Mouse (Mus musculus) liver, embryonic 13.5 days (tissue): ENCODE results near the gene Ube2c. TPM values are rescaled to one million over a fixed set of nuclear protein-coding genes. Genes with fewer than 3 reads are reported as not detected.
A peak's percentile ranks its signal among the peaks of the same experiment; 100 is the strongest.

ENCODE experiments used
- ATAC-seq: fragments of 200-750 bp; cut with Nextera tagmentation; 2 replicates; pipeline ENCODE4 v1.8.0; 2017; ENCODE audit warnings: low read depth, mild to moderate bottlenecking, moderate number of reproducible peaks, moderate library complexity
- DNase-seq: peaks from one replicate; pipeline ENCODE4 v3.0.0; 2022
- H3K27ac ChIP-seq: fragments of 300-500 bp; sonication (generic); 2 replicates; pipeline ENCODE4 v1.5.1; 2015; ENCODE audit warnings: moderate library complexity, mild to moderate bottlenecking, inconsistent platforms
- H3K27me3 ChIP-seq: fragments of 300-500 bp; sonication (generic); 2 replicates; pipeline ENCODE4 v1.6.1; 2015; ENCODE audit warnings: mild to moderate bottlenecking, inconsistent platforms
- H3K36me3 ChIP-seq: fragments of 300-500 bp; sonication (generic); 2 replicates; pipeline ENCODE4 v1.6.1; 2015; ENCODE audit warnings: mild to moderate bottlenecking, inconsistent platforms
- H3K4me1 ChIP-seq: fragments of 300-500 bp; sonication (generic); replicated peaks from 2 replicates; pipeline ENCODE4 v1.6.1; 2015; ENCODE audit warnings: inconsistent platforms
- H3K4me2 ChIP-seq: fragments of 300-500 bp; sonication (generic); 2 replicates; pipeline ENCODE4 v1.6.1; 2015; ENCODE audit warnings: inconsistent platforms, mild to moderate bottlenecking, moderate library complexity
- H3K4me3 ChIP-seq: fragments of 300-500 bp; sonication (generic); replicated peaks from 2 replicates; pipeline ENCODE4 v1.5.1; 2015; ENCODE audit warnings: mild to moderate bottlenecking, inconsistent platforms
- H3K9ac ChIP-seq: fragments of 300-500 bp; sonication (generic); 2 replicates; pipeline ENCODE4 v1.6.1; 2015; ENCODE audit warnings: mild to moderate bottlenecking, inconsistent platforms
- H3K9me3 ChIP-seq: fragments of 300-500 bp; sonication (generic); replicated peaks from 2 replicates; pipeline ENCODE4 v1.6.1; 2016; ENCODE audit warnings: inconsistent platforms
- WGBS: fragments of 180-500 bp; shearing (Covaris S2); methylation state at CpG from one replicate; pipeline ENCODE4 v1.1.7; 2015; ENCODE audit not compliant: insufficient replicate concordance; 5-methylcytosine and 5-hydroxymethylcytosine counted together
- polyA plus RNA-seq: library from polyadenylated mRNA; unstranded; fragments of >200 nt; fragmentation: Nextera tagmentation; extraction: Ambion mirVana; gene quantifications from 2 replicates; pipeline ENCODE4 v1.2.1, GENCODE M21; 2015

The Ube2c gene
- polyA plus RNA-seq, 1 experiment from 2014 or later, result 764 TPM

DNA sequence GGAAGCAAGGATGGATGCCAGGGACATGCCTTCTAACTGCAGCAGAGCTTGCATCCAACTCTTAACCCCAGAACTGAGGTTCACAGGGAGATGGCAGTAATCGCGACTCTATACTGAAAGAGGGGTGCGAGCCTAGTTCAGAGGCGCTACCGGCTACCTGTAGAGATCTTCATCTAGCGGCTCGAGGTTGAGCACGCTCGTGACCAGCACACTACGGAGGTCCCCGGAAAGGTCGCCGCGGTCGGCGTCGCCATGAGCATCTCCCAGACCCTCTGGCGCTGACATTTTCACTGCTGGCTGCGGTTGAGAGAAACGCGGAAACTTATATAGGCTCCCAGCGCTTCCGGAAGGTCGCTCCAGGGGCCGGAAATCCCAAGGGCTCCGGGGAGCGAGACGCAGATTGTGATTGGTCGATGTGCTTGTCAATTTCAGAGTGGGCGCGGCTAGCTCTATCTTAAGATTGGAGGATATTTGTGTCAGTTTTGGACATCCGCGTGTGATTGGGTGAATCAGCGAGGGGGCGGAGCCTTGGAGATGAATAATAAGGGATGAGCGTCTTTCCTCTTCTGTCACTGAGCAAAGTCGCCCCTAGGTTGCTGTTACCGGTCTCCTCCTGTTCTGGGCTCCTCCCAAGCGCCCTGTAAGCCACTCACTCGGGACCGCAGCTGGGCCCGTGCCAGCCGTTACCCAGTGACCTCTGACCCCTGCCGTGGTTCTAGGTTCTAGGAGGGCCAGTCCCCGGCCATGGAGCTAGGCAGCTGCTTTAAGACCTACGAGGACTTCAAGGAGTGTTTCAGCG is 35.0 kb downstream of the Ube2c start, which contains the start of the genes Acot8 and Zswim3:
Acot8 (minus strand) TSS at position 350 of the 799 bp plus-strand sequence.
Zswim3 (plus strand) TSS at position 566 of the 799 bp plus-strand sequence.
- Histone ChIP-seq H3K27ac (peak within 1 kb of the TSS; percentile 99), H3K4me2 (peak within 1 kb of the TSS; percentile 92), H3K4me1 (peaks cover 35% of the 10 kb centered on the region), H3K9me3 (no peaks in the 10 kb centered on the region), H3K36me3 (peaks cover 42% of the 10 kb centered on the region), H3K27me3 (no peaks in the 10 kb centered on the region), H3K9ac (peak within 1 kb of the TSS; percentile 90), H3K4me3 (peak within 1 kb of the TSS; percentile 86)
- ATAC-seq (peak; percentile 94), DNase-seq (peak; percentile 98)
- under 1% methylated on average over 47 of the region's 47 CpGs for WGBS

DNA sequence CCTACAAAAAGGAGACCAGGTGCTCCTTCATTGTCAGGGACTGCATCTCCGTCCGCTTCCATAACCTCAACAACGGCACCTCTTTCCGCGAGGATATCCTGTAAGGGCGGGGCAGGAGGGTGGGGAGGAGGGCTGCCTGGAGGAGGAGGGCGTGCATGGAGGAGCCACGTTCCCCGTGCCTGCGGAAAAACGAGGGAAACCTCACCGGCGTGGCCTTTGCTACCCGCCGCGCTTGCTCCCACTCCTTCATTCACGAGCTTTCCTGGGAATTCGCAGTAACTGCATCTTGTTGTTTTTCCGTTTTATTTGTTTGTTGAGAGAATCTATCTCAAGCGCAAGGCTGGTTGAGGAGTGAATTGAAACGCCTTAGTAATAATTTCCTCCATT is 35.6 kb downstream of the Ube2c start:
- Histone ChIP-seq H3K9ac (peak overlapping the region; percentile 90), H3K4me1 (peaks cover 35% of the 10 kb centered on the region), H3K4me3 (peak overlapping the region; percentile 86), H3K27ac (peak overlapping the region; percentile 99), H3K9me3 (no peaks in the 10 kb centered on the region), H3K4me2 (peak overlapping the region; percentile 92), H3K27me3 (no peaks in the 10 kb centered on the region), H3K36me3 (peaks cover 37% of the 10 kb centered on the region)
- DNase-seq (no peak), ATAC-seq (peak; percentile 78)
- WGBS, result under 1% methylated on average over 21 of the region's 21 CpGs

DNA sequence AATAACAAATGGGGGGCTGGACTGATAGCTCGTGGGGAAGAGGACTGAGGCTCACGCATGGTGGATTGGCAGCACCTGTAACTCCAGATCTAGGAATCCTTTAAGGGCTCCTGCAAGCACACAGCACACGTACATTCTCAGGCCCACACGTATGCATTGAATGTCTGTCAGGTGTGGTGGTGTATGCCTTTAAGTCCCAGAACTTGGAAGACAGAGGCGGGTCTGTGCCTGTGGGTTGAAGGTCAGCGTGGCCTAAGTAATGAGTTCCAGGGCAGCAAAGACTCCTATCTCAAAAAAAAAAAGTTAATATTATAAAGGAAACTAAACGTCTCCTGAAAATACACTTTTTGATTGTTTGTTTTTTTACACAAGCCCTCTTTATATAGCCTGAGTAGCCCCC is 36.9 kb downstream of the Ube2c start:
- DNase-seq (no peak), ATAC-seq (no peak)
- peak overlapping the region; percentile 90; the same call in 1 of the 2 replicates for H3K9ac ChIP-seq
- peak overlapping the region; percentile 86; the same call in 1 of the 2 replicates for H3K4me3 ChIP-seq
- H3K27ac ChIP-seq, result peak overlapping the region; percentile 16; the same call in 1 of the 2 replicates
- H3K27me3 ChIP-seq, result no peaks in the 10 kb centered on the region
- H3K36me3 ChIP-seq, result peaks cover 26% of the 10 kb centered on the region
- peaks cover 35% of the 10 kb centered on the region for H3K4me1 ChIP-seq
- peak overlapping the region; percentile 92 for H3K4me2 ChIP-seq
- 70% methylated on average over 7 of the region's 7 CpGs for WGBS
- H3K9me3 ChIP-seq, result no peaks in the 10 kb centered on the region

DNA sequence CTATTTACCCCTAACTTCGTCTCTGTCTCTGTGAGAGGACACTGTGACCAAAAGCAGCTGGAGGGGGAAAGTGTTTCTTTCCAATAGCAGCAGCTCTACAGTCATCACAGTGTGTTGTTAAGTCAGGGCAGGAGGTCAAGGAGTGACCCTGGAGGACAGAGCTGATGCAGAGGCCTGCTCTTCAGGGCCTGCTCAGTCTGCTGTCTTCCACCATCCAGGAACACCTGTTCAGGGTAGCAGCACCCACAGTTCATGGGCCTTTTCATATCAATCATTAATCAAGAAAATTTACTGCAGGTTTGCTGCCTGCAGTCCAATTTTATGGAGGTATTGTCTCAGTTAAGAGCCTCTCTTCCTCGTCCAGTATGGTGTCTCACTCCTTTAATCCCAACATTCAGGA is 43.9 kb downstream of the Ube2c start:
- ATAC-seq (no peak), DNase-seq (no peak)
- H3K27ac ChIP-seq, result no peak overlapping the region
- H3K4me3 ChIP-seq, result no peak overlapping the region
- H3K36me3 ChIP-seq, result peaks cover 22% of the 10 kb centered on the region
- no peak overlapping the region for H3K9ac ChIP-seq
- H3K9me3 ChIP-seq, result no peaks in the 10 kb centered on the region
- no peaks in the 10 kb centered on the region for H3K27me3 ChIP-seq
- no peak overlapping the region for H3K4me2 ChIP-seq
- peaks cover 35% of the 10 kb centered on the region for H3K4me1 ChIP-seq
- 67% methylated on average over 2 of the region's 2 CpGs for WGBS

DNA sequence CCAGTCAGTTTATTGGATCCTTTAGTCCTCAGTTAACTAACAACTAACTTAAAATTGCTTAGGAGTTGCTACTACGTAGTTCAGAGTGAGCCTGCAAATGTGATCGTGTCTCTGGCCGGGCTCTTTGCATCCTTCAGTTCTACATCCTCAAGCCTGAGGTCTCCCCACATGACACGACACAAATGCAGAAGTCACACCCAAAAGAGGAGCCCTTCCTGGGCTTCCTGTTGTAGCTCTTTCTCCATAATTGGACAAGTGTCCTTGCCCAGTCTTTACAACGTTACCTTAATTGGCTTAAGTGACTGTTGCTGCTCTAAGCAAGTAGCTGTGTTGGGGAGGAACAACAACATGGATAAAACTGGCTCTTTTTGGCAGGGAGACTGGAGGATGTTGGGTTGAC is 45.6 kb downstream of the Ube2c start:
- peak overlapping the region; percentile 69 for H3K27ac ChIP-seq
- peak; percentile 52 for ATAC-seq

DNA sequence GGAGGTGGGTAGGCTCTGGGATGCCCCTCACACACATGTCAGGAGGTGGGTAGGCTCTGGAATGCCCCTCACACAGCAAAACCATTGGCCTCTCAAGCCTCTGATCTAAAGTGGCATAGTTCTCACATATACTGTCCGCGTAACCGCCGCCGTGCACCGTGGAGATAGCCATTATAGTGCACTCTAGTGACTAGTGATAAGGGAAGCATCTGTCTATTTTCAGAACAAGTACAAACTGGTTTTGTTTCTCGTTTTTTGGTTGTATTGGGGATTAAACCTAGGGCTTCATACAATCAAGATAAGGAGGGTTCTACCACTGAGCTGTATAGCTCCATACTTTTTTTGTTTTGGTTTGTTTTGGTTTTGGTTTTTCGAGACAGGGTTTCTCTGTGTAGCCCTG is 46.1 kb downstream of the Ube2c start:
- peak overlapping the region; percentile 11; the same call in 1 of the 2 replicates for H3K9ac ChIP-seq
- WGBS, result 55% methylated on average over 8 of the region's 8 CpGs
- peaks cover 35% of the 10 kb centered on the region for H3K4me1 ChIP-seq
- DNase-seq (peak; percentile 50), ATAC-seq (peak; percentile 79)
- peak overlapping the region; percentile 31 for H3K4me2 ChIP-seq
- no peak overlapping the region for H3K4me3 ChIP-seq
- peak overlapping the region; percentile 69 for H3K27ac ChIP-seq
- peaks cover 21% of the 10 kb centered on the region for H3K36me3 ChIP-seq
- H3K27me3 ChIP-seq, result no peaks in the 10 kb centered on the region
- H3K9me3 ChIP-seq, result no peaks in the 10 kb centered on the region

More for the DNA sequence above, 45.6 kb downstream of the Ube2c start:
- Histone ChIP-seq H3K36me3 (peaks cover 16% of the 10 kb centered on the region), H3K4me3 (no peak overlapping the region), H3K9ac (peak overlapping the region; percentile 11; the same call in 1 of the 2 replicates), H3K4me1 (peaks cover 35% of the 10 kb centered on the region), H3K4me2 (peak overlapping the region; percentile 31), H3K27me3 (no peaks in the 10 kb centered on the region), H3K9me3 (no peaks in the 10 kb centered on the region)
- DNase-seq, result no peak
- 61% methylated on average over 5 of the region's 5 CpGs for WGBS

DNA sequence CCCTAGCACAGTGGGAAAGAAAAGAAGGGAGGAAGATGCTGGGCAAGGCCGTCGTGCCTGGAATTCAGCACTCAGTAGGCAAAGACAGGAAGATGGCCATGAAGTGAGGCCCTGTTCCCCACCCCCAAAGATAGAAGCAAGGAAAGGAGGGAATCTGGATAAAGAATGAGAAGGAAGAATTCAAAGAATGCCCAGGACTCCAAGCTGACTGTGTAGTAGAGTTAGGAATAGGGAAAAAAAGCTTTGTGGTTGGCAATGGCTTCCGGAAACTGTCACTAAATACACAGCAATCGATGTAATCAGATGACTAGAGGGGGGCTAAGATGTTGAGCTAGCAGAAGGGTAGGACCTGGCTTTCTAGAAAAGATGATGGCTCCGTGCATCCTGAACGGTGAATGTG is 47.5 kb downstream of the Ube2c start:
- Histone ChIP-seq H3K9me3 (no peaks in the 10 kb centered on the region), H3K27me3 (no peaks in the 10 kb centered on the region), H3K4me2 (no peak overlapping the region), H3K9ac (no peak overlapping the region), H3K4me3 (no peak overlapping the region), H3K36me3 (peaks cover 28% of the 10 kb centered on the region), H3K27ac (no peak overlapping the region), H3K4me1 (peaks cover 40% of the 10 kb centered on the region)
- 76% methylated on average over 6 of the region's 6 CpGs for WGBS
- no peak for ATAC-seq
- DNase-seq, result no peak

DNA sequence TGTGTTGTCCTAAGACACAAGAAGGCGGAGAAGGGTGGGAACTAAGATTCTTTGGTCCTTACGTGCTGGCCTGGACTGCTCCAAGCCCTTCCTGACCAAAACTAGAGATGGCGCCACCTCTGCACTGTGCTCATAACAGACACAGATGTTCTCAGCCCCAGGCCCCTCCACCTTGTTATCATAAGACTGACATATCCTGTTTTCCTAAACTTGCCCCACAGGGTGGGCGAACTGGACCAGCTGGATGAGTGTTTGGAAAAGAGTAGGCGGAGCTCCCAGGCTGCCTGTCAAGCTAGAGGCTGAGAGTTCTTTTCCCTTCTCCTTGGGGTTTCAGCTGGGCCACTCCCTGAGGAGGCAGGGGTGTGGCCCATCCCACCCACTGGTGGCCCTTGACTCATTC is 48.0 kb downstream of the Ube2c start:
- 72% methylated on average over 5 of the region's 5 CpGs for WGBS
- Histone ChIP-seq H3K27ac (no peak overlapping the region), H3K27me3 (no peaks in the 10 kb centered on the region), H3K9ac (no peak overlapping the region), H3K4me3 (no peak overlapping the region), H3K4me1 (peaks cover 43% of the 10 kb centered on the region), H3K4me2 (no peak overlapping the region), H3K9me3 (no peaks in the 10 kb centered on the region), H3K36me3 (peaks cover 25% of the 10 kb centered on the region)
- DNase-seq (no peak), ATAC-seq (no peak)

DNA sequence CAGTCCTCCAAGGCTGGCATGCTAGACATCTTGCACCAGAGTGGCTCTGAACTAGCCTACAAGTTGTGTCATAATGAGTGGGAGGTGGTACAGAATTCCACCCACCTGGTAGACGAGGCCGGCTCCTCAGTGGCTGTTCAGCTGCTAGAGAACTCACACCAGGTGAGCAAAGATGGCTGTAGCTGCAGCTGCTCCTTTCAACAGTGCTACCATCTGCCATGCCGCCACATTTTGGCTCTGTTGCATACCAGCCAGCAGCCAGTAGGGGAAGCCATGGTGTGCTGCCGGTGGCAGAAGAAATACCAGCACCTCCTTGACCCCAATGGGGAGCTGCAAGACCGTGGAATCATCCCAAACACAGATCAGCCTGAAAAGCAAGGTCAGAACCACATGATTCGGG is 51.4 kb downstream of the Ube2c start:
- Histone ChIP-seq H3K9ac (no peak overlapping the region), H3K9me3 (no peaks in the 10 kb centered on the region), H3K27me3 (no peaks in the 10 kb centered on the region), H3K27ac (no peak overlapping the region), H3K4me2 (no peak overlapping the region), H3K4me3 (no peak overlapping the region), H3K36me3 (peaks cover 34% of the 10 kb centered on the region), H3K4me1 (peaks cover 41% of the 10 kb centered on the region)
- DNase-seq (no peak), ATAC-seq (no peak)
- 83% methylated on average over 6 of the region's 6 CpGs for WGBS

DNA sequence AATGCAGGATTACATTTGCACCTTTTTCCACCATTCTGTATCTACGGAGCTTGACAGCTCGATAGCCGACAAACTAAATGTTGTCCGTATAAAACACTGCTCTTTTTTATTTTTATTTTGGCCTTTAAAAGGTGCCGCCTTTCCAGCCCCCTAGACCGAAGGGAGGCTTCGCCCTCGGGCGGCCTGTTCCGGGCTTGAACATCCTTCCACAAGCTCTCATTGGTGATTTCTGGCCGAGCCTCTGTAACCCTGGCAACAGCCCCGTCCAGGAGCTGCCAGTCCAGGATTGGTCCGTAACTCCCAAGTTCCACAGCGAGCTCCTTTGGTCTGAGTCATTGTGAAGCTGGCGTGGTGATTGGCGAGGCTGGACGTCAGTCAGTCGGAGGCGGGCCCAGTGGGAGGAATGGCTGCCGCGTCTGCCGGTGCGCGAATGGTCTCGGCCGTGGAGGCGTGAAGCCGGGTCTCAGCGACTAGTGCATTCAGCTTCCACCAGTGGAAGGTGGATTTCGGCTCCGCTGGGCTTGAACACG is 53.0 kb downstream of the Ube2c start, which contains the start of gene Zswim1:
Zswim1 (plus strand) TSS at position 51 of the 530 bp plus-strand sequence.
- H3K27ac ChIP-seq, result peak within 1 kb of the TSS; percentile 66
- H3K9ac ChIP-seq, result peak within 1 kb of the TSS; percentile 79
- H3K4me1 ChIP-seq, result peaks cover 42% of the 10 kb centered on the region
- peaks cover 48% of the 10 kb centered on the region for H3K36me3 ChIP-seq
- DNase-seq (peak; percentile 99), ATAC-seq (peak; percentile 99)
- no peaks in the 10 kb centered on the region for H3K27me3 ChIP-seq
- peak within 1 kb of the TSS; percentile 84 for H3K4me2 ChIP-seq
- whole genome bisulfite sequencing, result 2% methylated on average over 32 of the region's 32 CpGs
- no peaks in the 10 kb centered on the region for H3K9me3 ChIP-seq
- H3K4me3 ChIP-seq, result peak within 1 kb of the TSS; percentile 72

DNA sequence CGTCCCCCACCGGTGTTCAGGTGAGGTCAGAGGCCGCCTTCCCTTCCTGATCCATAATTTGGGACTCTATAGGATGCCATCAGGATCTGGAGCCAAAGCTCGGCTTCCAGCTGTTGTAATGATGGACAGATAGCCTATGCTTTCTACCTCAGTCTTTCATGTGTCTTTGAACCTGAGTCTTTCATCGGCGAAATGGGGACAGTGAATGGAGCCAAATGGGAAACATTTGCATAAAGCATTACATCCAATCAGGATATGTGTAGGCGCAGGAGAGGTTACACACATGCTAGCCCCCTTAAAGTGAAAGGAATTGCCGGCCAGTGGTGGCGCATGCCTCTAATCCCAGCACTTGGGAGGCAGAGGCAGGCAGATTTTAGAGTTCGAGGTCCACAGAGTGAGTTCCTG is 53.5 kb downstream of the Ube2c start:
- 1% methylated on average over 10 of the region's 10 CpGs for WGBS
- Histone ChIP-seq H3K4me2 (peak overlapping the region; percentile 84), H3K36me3 (peaks cover 51% of the 10 kb centered on the region), H3K27ac (peak overlapping the region; percentile 66), H3K4me1 (peaks cover 39% of the 10 kb centered on the region), H3K27me3 (no peaks in the 10 kb centered on the region), H3K4me3 (peak overlapping the region; percentile 72), H3K9ac (peak overlapping the region; percentile 79), H3K9me3 (no peaks in the 10 kb centered on the region)
- peak; percentile 42 for DNase-seq
- peak; percentile 35 for ATAC-seq
